ENCODE assay signal across 17 mouse cellular contexts in genomic region chr1:3912499-3912898, GRCm38 (mm10).
"Had no signal": no experiment of that assay in that cellular context is flagged by ENCODE, and none has a peak within 500 bp of the region (broad histone marks: within the 10 kb centered on the region; RNA-seq: fewer than 3 reads in every experiment).

No protein-coding gene starts in this region.

- H3K4me3 ChIP-seq: liver, embryonic 12.5 days; midbrain, embryonic 10.5 days; midbrain, embryonic 12.5 days; myocyte; neural tube, embryonic 13.5 days; neural tube, embryonic 15.5 days had no signal

- H3K36me3 ChIP-seq: liver, embryonic 12.5 days; midbrain, embryonic 10.5 days; midbrain, embryonic 12.5 days; neural tube, embryonic 13.5 days; neural tube, embryonic 15.5 days had no signal

- DNase-seq: lung, adult 18-20 months; lung, embryonic 14.5 days; lung, postnatal 10 days; lung, postnatal 4 days; midbrain, embryonic 14.5 days; right cerebral cortex, postnatal 14 days; thymus, adult 2 months; thymus, postnatal 25 days; thymus, postnatal 4 days had no signal

- H3K27ac ChIP-seq: liver, embryonic 12.5 days; liver, embryonic 14.5 days; midbrain, embryonic 10.5 days; midbrain, embryonic 12.5 days; neural tube, embryonic 13.5 days; neural tube, embryonic 15.5 days had no signal

- H3K27me3 ChIP-seq: liver, embryonic 12.5 days; midbrain, embryonic 12.5 days; neural tube, embryonic 13.5 days; neural tube, embryonic 15.5 days had no signal

- H3K4me2 ChIP-seq: liver, embryonic 12.5 days; lung, embryonic 14.5 days; midbrain, embryonic 12.5 days; neural tube, embryonic 13.5 days; neural tube, embryonic 15.5 days had no signal

- ATAC-seq: liver, embryonic 12.5 days; midbrain, embryonic 16.5 days had no signal

- H3K4me1 ChIP-seq: liver, embryonic 12.5 days; midbrain, embryonic 10.5 days; neural tube, embryonic 13.5 days; neural tube, embryonic 15.5 days had no signal

- H3K9ac ChIP-seq: liver, embryonic 12.5 days; liver, embryonic 14.5 days; lung, embryonic 14.5 days; midbrain, embryonic 12.5 days; neural tube, embryonic 13.5 days; neural tube, embryonic 15.5 days had no signal

- H3K9me3 ChIP-seq: liver, embryonic 12.5 days; midbrain, embryonic 10.5 days; midbrain, embryonic 12.5 days; neural tube, embryonic 13.5 days; neural tube, embryonic 15.5 days had no signal
